In genomic region chr11:118836889-118837288, GRCm38 (mm10) we compare ENCODE assay signal across 18 mouse cellular contexts.
A peak's percentile ranks its signal among the peaks of the same experiment; 100 is the strongest.
DNase-seq lines count a peak whose midpoint lies in the region; ATAC-seq lines count a peak whose summit lies in the region.
"Had no signal": no experiment of that assay in that cellular context is flagged by ENCODE, and none has a peak within 500 bp of the region (broad histone marks: within the 10 kb centered on the region; RNA-seq: fewer than 3 reads in every experiment).

No protein-coding gene starts in this region.

- H3K27ac ChIP-seq in neural tube, embryonic 15.5 days (replicated peaks) = peak overlapping the region; percentile 25; the same call in 1 of the 2 replicates
- H3K27ac ChIP-seq: embryonic facial prominence, embryonic 12.5 days; heart, embryonic 15.5 days had no signal

- H3K9ac ChIP-seq in neural tube, embryonic 15.5 days (replicated peaks) = no peak overlapping the region
- H3K9ac ChIP-seq: embryonic facial prominence, embryonic 12.5 days; heart, embryonic 15.5 days; liver, postnatal 0 days had no signal

- WGBS in neural tube, embryonic 15.5 days = 51% methylated on average over 4 of the region's 4 CpGs

- no peaks in the 10 kb centered on the region for H3K36me3 ChIP-seq in neural tube, embryonic 15.5 days
- H3K36me3 ChIP-seq: embryonic facial prominence, embryonic 12.5 days; heart, embryonic 15.5 days had no signal

- peaks cover 65% of the 10 kb centered on the region for H3K4me1 ChIP-seq in neural tube, embryonic 15.5 days
- H3K4me1 ChIP-seq: embryonic facial prominence, embryonic 12.5 days had no signal

- no peak overlapping the region for H3K4me2 ChIP-seq in neural tube, embryonic 15.5 days
- H3K4me2 ChIP-seq: embryonic facial prominence, embryonic 12.5 days; heart, embryonic 15.5 days had no signal

- peak; percentile 91 for DNase-seq in left cerebral cortex, postnatal 4 days
- no peak for DNase-seq in left cerebral cortex, adult 9 months (ENCODE audit: low spot score in 2 of 2)
- DNase-seq in cerebellum, adult 18-20 months = peak; percentile 80 to 84
- peak; percentile 88 to 91 for DNase-seq in cerebellum, postnatal 25 days
- no peak for DNase-seq in thymus, postnatal 14 days
- DNase-seq: gastrocnemius, postnatal 10 days; heart, adult 18-20 months; kidney, adult 2 months; kidney, postnatal 25 days; layer of hippocampus, adult 9-11 months; liver; liver, postnatal 0 days; spleen, adult 18-20 months; thymus, adult 18-20 months had no signal

- no peaks in the 10 kb centered on the region for H3K9me3 ChIP-seq in neural tube, embryonic 15.5 days (replicated peaks)
- H3K9me3 ChIP-seq: embryonic facial prominence, embryonic 12.5 days; heart, embryonic 15.5 days had no signal

- intact Hi-C loops in left cerebral cortex, postnatal 4 days (cut with DNase I) = no loop called here

- no peaks in the 10 kb centered on the region for H3K27me3 ChIP-seq in neural tube, embryonic 15.5 days (replicated peaks)
- H3K27me3 ChIP-seq: embryonic facial prominence, embryonic 12.5 days had no signal

- H3K4me3 ChIP-seq in neural tube, embryonic 15.5 days (replicated peaks) = no peak overlapping the region
- H3K4me3 ChIP-seq: embryonic facial prominence, embryonic 12.5 days; heart, embryonic 15.5 days had no signal

- ATAC-seq in neural tube, embryonic 15.5 days (ENCODE audit: low FRiP score) = no peak
- no peak for ATAC-seq in monocyte, adult 5-6 weeks (replicated peaks; ENCODE audit: insufficient number of reproducible peaks, low FRiP score, low TSS enrichment, poor library complexity, severe bottlenecking)
- ATAC-seq: liver, postnatal 0 days had no signal

Comparison
In these comparisons a context has a peak if more than half of its experiments do, and no peak if none do; other contexts are left out.
1. DNase-seq: peak in left cerebral cortex, postnatal 4 days (single experiment), cerebellum, adult 18-20 months (2 of 2) and cerebellum, postnatal 25 days (2 of 2); none in left cerebral cortex, adult 9 months (0 of 2) and thymus, postnatal 14 days (single experiment).